Mouse (Mus musculus) gastrocnemius, adult 8-10 months (tissue): ENCODE measurements around the gene Arid5b. TPM values are rescaled to one million over a fixed set of nuclear protein-coding genes. Genes with fewer than 3 reads are reported as not detected.

ENCODE experiments used
- DNase-seq, 2 experiments: peaks; one replicate each; pipeline ENCODE4 v3.0.0; 2022; ENCODE audit warnings: low spot score in 2 of 2
- total RNA-seq, 4 experiments: library from RNA; stranded (reverse); gene quantifications; 2 replicates each; pipeline ENCODE4 v1.2.4; 2022

The Arid5b gene
- total RNA-seq, 4 experiments from 2014 or later, result 10.1 to 12.5 (median 11.9) TPM

- no peak for DNase-seq
Measured at GRCm38 (mm10) chr10:68166695-68167086, 111.8 kb downstream of the Arid5b start.

- DNase-seq, result no peak
Measured at GRCm38 (mm10) chr10:68165709-68166694, 112.5 kb downstream of the Arid5b start.

GRCm38 (mm10) chr10:68164723-68165706 lies 113.5 kb downstream of the Arid5b start:
- no peak for DNase-seq

GRCm38 (mm10) chr10:68164137-68164536 lies 114.4 kb downstream of the Arid5b start:
- no peak for DNase-seq

GRCm38 (mm10) chr10:68159759-68160158 lies 118.8 kb downstream of the Arid5b start:
- no peak for DNase-seq

- DNase-seq, result no peak
Measured at GRCm38 (mm10) chr10:68158555-68158954, 120.0 kb downstream of the Arid5b start.

- no peak for DNase-seq
Measured at GRCm38 (mm10) chr10:68157511-68157910, 121.0 kb downstream of the Arid5b start.

GRCm38 (mm10) chr10:68156646-68157245 lies 121.8 kb downstream of the Arid5b start:
- no peak for DNase-seq

GRCm38 (mm10) chr10:68156159-68156558 lies 122.4 kb downstream of the Arid5b start:
- no peak for DNase-seq

- DNase-seq, result no peak
Measured at GRCm38 (mm10) chr10:68155431-68156119, 123.0 kb downstream of the Arid5b start.

- no peak for DNase-seq
Measured at GRCm38 (mm10) chr10:68154046-68154765, 124.3 kb downstream of the Arid5b start.

GRCm38 (mm10) chr10:68153344-68154045 lies 125.0 kb downstream of the Arid5b start:
- DNase-seq, result no peak

GRCm38 (mm10) chr10:68148495-68148894 lies 130.0 kb downstream of the Arid5b start:
- DNase-seq, result no peak

GRCm38 (mm10) chr10:68147730-68148129 lies 130.8 kb downstream of the Arid5b start:
- DNase-seq, result no peak

- peak; percentile 25 to 44 for DNase-seq
Measured at GRCm38 (mm10) chr10:68146842-68147241, 131.7 kb downstream of the Arid5b start.

- peak in 1 of 2 experiments; percentile 26 for DNase-seq
Measured at GRCm38 (mm10) chr10:68145286-68145950, 133.1 kb downstream of the Arid5b start.

GRCm38 (mm10) chr10:68142501-68142900 lies 136.0 kb downstream of the Arid5b start:
- no peak for DNase-seq

- no peak for DNase-seq
Measured at GRCm38 (mm10) chr10:68141567-68141966, 137.0 kb downstream of the Arid5b start.

GRCm38 (mm10) chr10:68140871-68141270 lies 137.7 kb downstream of the Arid5b start:
- DNase-seq, result no peak
